Mouse (Mus musculus): ENCODE results near the gene Zfp64. TPM values are rescaled to one million over a fixed set of nuclear protein-coding genes. Genes with fewer than 3 reads are reported as not detected.

The Zfp64 gene
- polyA plus RNA-seq, 1 experiment from 2014 or later, result 18.3 TPM

DNA sequence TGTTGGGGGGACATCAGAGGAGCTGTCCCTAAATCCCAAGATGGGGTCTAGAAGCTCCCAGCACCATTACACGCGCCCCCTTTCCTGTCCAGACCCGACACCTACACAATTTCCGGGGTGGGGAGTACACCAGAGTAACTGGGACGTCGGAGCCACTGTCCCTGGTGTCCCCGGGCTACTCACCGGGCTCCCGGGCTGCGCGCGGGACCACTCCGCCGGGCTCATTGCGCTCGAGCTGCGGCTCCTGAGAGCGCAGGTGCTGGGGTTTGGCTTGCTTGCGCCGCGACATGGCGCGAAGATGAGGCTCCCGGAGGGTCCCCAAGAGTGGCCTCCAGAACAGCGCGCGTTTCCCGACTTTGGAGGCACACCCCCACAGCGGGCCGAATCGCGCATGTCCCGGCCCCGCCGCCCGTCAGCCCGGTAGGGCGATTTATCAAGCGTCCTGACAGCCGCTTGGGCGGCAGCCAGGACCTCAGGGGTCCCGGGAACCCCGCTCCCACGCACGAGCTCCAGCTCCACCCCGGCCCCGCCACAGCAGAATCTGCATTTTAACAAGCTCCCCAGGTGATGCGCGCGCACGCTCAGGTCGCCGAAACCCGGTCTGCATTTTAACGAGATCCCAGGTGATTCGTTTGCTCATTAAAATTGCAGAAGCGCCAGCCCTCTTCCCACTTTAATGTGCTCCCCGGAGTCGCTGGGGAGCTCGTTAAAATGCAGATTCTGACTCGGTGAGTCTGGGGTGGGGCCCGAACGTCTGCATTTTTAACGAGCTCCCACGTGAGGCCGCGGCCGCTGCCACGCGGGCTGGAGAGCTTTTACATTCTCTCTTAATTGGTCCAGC is 43.1 kb downstream of the Zfp64 start:
- peak overlapping the region; percentile 94 for H3K4me2 ChIP-seq (ENCODE audit: low read depth, low read length)
- 0 out of 2 replicates have a peak, but pooled peaks cover 4% of the 10 kb centered on the region for H3K9me3 ChIP-seq (replicated peaks; ENCODE audit: control insufficient read depth, low read length)
- peak overlapping the region; percentile 53 for H3K9ac ChIP-seq (ENCODE audit: low read length)
- ATAC-seq (replicated peaks; ENCODE audit: extremely low read depth, insufficient read depth, low FRiP score), result no peak
- H3K27me3 ChIP-seq (ENCODE audit: control insufficient read depth, insufficient read depth, low read length), result peaks cover 46% of the 10 kb centered on the region
- WGBS, result under 1% methylated on average over 68 of the region's 70 CpGs
- H3K4me1 ChIP-seq (ENCODE audit: control insufficient read depth, insufficient read depth, low read length), result peaks cover 16% of the 10 kb centered on the region
- no peaks in the 10 kb centered on the region for H3K36me3 ChIP-seq (ENCODE audit: control insufficient read depth, insufficient read depth)
- H3K4me3 ChIP-seq (ENCODE audit: low read length), result peak overlapping the region; percentile 62
- H3K27ac ChIP-seq (ENCODE audit: low read length), result no peak overlapping the region

DNA sequence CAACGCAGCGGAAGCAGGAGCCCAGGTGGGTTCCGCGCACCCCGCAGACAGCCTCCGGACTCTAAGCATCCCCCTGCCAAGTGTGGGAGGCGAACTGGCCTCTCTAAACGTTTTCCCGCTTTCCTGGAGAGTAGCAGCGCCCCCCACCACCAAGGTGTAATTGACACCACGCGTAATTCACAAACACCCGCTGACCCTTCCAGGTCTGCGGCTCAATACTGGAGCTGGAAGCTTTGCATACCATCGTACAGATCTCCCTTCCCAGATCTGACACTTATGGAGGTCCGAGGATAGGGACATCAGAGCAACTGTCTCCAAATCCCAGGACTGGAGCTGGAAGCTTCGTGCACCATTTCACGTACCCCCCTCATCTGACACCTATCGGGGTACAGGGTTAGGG is 43.9 kb downstream of the Zfp64 start:
- H3K4me2 ChIP-seq (ENCODE audit: low read depth, low read length), result peak overlapping the region; percentile 94
- peaks cover 16% of the 10 kb centered on the region for H3K4me1 ChIP-seq (ENCODE audit: control insufficient read depth, insufficient read depth, low read length)
- 3% methylated on average over 19 of the region's 19 CpGs for WGBS
- H3K27ac ChIP-seq (ENCODE audit: low read length), result no peak overlapping the region
- H3K9me3 ChIP-seq (replicated peaks; ENCODE audit: control insufficient read depth, low read length), result 0 out of 2 replicates have a peak, but pooled peaks cover 4% of the 10 kb centered on the region
- peaks cover 46% of the 10 kb centered on the region for H3K27me3 ChIP-seq (ENCODE audit: control insufficient read depth, insufficient read depth, low read length)
- peak overlapping the region; percentile 62 for H3K4me3 ChIP-seq (ENCODE audit: low read length)
- no peak overlapping the region; the same call in 1 of the 2 replicates for H3K9ac ChIP-seq (ENCODE audit: low read length)
- no peak for ATAC-seq (replicated peaks; ENCODE audit: extremely low read depth, insufficient read depth, low FRiP score)
- H3K36me3 ChIP-seq (ENCODE audit: control insufficient read depth, insufficient read depth), result no peaks in the 10 kb centered on the region

DNA sequence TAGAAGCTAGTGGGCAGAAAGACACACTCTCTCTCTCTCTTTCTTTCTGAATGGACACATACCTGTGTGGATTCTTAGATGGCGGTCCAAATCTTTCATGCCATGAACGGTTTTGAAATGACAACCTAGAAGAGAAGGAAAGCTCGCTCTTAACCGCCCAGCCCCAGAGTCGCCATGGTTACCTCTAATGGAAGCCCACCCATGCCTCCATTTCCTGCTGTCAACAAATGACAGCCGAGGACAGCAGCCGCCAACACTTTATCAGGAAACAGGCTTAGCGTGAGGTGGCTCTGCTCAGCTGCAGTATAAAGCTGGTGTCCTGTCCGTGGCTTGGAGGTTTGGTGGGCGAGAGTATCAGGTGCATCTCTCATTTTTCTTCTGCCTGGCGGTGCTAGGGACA is 49.4 kb downstream of the Zfp64 start:
- 26% methylated on average over 11 of the region's 11 CpGs for WGBS
- H3K9ac ChIP-seq (ENCODE audit: low read length), result no peak overlapping the region

GRCm38 (mm10) chr2:168904846-168905245 is 50.5 kb downstream of the Zfp64 start:
- Histone ChIP-seq H3K4me3 (ENCODE audit: low read length) (no peak overlapping the region), H3K9me3 (replicated peaks; ENCODE audit: control insufficient read depth, low read length) (0 out of 2 replicates have a peak, but pooled peaks cover 4% of the 10 kb centered on the region), H3K4me2 (ENCODE audit: low read depth, low read length) (no peak overlapping the region), H3K9ac (ENCODE audit: low read length) (no peak overlapping the region), H3K27ac (ENCODE audit: low read length) (no peak overlapping the region), H3K27me3 (ENCODE audit: control insufficient read depth, insufficient read depth, low read length) (peaks cover 8% of the 10 kb centered on the region; the same call in 1 of the 2 replicates), H3K4me1 (ENCODE audit: control insufficient read depth, insufficient read depth, low read length) (no peaks in the 10 kb centered on the region), H3K36me3 (ENCODE audit: control insufficient read depth, insufficient read depth) (no peaks in the 10 kb centered on the region)
- WGBS, result 71% methylated on average over 3 of the region's 3 CpGs
- no peak for ATAC-seq (replicated peaks; ENCODE audit: extremely low read depth, insufficient read depth, low FRiP score)

More for the DNA sequence above, 49.4 kb downstream of the Zfp64 start:
- no peak for ATAC-seq (replicated peaks; ENCODE audit: extremely low read depth, insufficient read depth, low FRiP score)
- 0 out of 2 replicates have a peak, but pooled peaks cover 4% of the 10 kb centered on the region for H3K9me3 ChIP-seq (replicated peaks; ENCODE audit: control insufficient read depth, low read length)
- no peaks in the 10 kb centered on the region for H3K4me1 ChIP-seq (ENCODE audit: control insufficient read depth, insufficient read depth, low read length)
- H3K27me3 ChIP-seq (ENCODE audit: control insufficient read depth, insufficient read depth, low read length), result peaks cover 19% of the 10 kb centered on the region
- no peak overlapping the region for H3K4me3 ChIP-seq (ENCODE audit: low read length)
- H3K36me3 ChIP-seq (ENCODE audit: control insufficient read depth, insufficient read depth), result no peaks in the 10 kb centered on the region
- H3K27ac ChIP-seq (ENCODE audit: low read length), result no peak overlapping the region
- H3K4me2 ChIP-seq (ENCODE audit: low read depth, low read length), result no peak overlapping the region

DNA sequence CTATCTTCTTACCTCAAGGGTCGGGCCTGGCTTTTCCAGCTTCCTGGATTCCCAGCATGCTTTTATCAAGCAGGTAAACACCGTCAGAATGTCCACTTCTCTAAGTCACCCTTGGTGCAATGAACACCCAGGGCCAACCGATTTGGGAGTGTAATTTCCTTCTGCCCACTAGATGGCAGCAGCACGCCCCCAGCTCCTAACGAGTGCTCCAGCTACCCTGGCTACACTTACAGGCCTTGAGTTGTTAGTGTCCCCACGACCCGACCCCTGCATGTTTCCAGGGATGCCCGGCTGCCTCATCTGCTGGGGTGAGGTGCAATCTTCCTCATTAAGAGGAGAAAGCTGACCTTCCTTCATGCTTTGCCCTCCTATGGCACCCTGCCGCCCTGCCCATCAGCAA is 51.2 kb downstream of the Zfp64 start:
- H3K9ac ChIP-seq (ENCODE audit: low read length), result no peak overlapping the region
- H3K4me2 ChIP-seq (ENCODE audit: low read depth, low read length), result no peak overlapping the region
- no peaks in the 10 kb centered on the region for H3K4me1 ChIP-seq (ENCODE audit: control insufficient read depth, insufficient read depth, low read length)
- 0 out of 2 replicates have a peak, but pooled peaks cover 3% of the 10 kb centered on the region for H3K27me3 ChIP-seq (ENCODE audit: control insufficient read depth, insufficient read depth, low read length)
- no peaks in the 10 kb centered on the region for H3K36me3 ChIP-seq (ENCODE audit: control insufficient read depth, insufficient read depth)
- H3K4me3 ChIP-seq (ENCODE audit: low read length), result no peak overlapping the region
- 0 out of 2 replicates have a peak, but pooled peaks have one; percentile 10 for ATAC-seq (replicated peaks; ENCODE audit: extremely low read depth, insufficient read depth, low FRiP score)
- 13% methylated on average over 9 of the region's 9 CpGs for WGBS
- H3K27ac ChIP-seq (ENCODE audit: low read length), result no peak overlapping the region
- no peaks in the 10 kb centered on the region for H3K9me3 ChIP-seq (replicated peaks; ENCODE audit: control insufficient read depth, low read length)

GRCm38 (mm10) chr2:168902634-168903033 is 52.8 kb downstream of the Zfp64 start:
- ATAC-seq (replicated peaks; ENCODE audit: extremely low read depth, insufficient read depth, low FRiP score), result no peak
- no peak overlapping the region for H3K4me3 ChIP-seq (ENCODE audit: low read length)
- H3K4me2 ChIP-seq (ENCODE audit: low read depth, low read length), result no peak overlapping the region
- H3K9ac ChIP-seq (ENCODE audit: low read length), result no peak overlapping the region
- H3K27ac ChIP-seq (ENCODE audit: low read length), result no peak overlapping the region
- WGBS, result 18% methylated on average over 8 of the region's 8 CpGs
- H3K36me3 ChIP-seq (ENCODE audit: control insufficient read depth, insufficient read depth), result 0 out of 2 replicates have a peak, but pooled peaks cover 3% of the 10 kb centered on the region
- no peaks in the 10 kb centered on the region for H3K4me1 ChIP-seq (ENCODE audit: control insufficient read depth, insufficient read depth, low read length)
- H3K9me3 ChIP-seq (replicated peaks; ENCODE audit: control insufficient read depth, low read length), result no peaks in the 10 kb centered on the region; the same call in 1 of the 2 replicates
- no peaks in the 10 kb centered on the region for H3K27me3 ChIP-seq (ENCODE audit: control insufficient read depth, insufficient read depth, low read length)

- H3K4me2 ChIP-seq (ENCODE audit: low read depth, low read length), result no peak overlapping the region
- no peak overlapping the region for H3K27ac ChIP-seq (ENCODE audit: low read length)
- 66% methylated on average over 7 of the region's 7 CpGs for WGBS
- ATAC-seq (replicated peaks; ENCODE audit: extremely low read depth, insufficient read depth, low FRiP score), result no peak
- 0 out of 2 replicates have a peak, but pooled peaks cover 3% of the 10 kb centered on the region for H3K36me3 ChIP-seq (ENCODE audit: control insufficient read depth, insufficient read depth)
- H3K4me1 ChIP-seq (ENCODE audit: control insufficient read depth, insufficient read depth, low read length), result no peaks in the 10 kb centered on the region
- H3K4me3 ChIP-seq (ENCODE audit: low read length), result no peak overlapping the region
- no peaks in the 10 kb centered on the region; the same call in 1 of the 2 replicates for H3K9me3 ChIP-seq (replicated peaks; ENCODE audit: control insufficient read depth, low read length)
- no peak overlapping the region for H3K9ac ChIP-seq (ENCODE audit: low read length)
- H3K27me3 ChIP-seq (ENCODE audit: control insufficient read depth, insufficient read depth, low read length), result no peaks in the 10 kb centered on the region
These were observed 57.5 kb downstream of the Zfp64 start for GRCm38 (mm10) chr2:168897906-168898305.

GRCm38 (mm10) chr2:168895531-168895930 is 59.9 kb downstream of the Zfp64 start:
- ATAC-seq (replicated peaks; ENCODE audit: extremely low read depth, insufficient read depth, low FRiP score), result no peak
- no peaks in the 10 kb centered on the region for H3K27me3 ChIP-seq (ENCODE audit: control insufficient read depth, insufficient read depth, low read length)

GRCm38 (mm10) chr2:168894738-168895137 is 60.6 kb downstream of the Zfp64 start:
- 0 out of 2 replicates have a peak, but pooled peaks cover 3% of the 10 kb centered on the region for H3K36me3 ChIP-seq (ENCODE audit: control insufficient read depth, insufficient read depth)
- H3K4me1 ChIP-seq (ENCODE audit: control insufficient read depth, insufficient read depth, low read length), result no peaks in the 10 kb centered on the region
- H3K27ac ChIP-seq (ENCODE audit: low read length), result no peak overlapping the region
- H3K9me3 ChIP-seq (replicated peaks; ENCODE audit: control insufficient read depth, low read length), result no peaks in the 10 kb centered on the region; the same call in 1 of the 2 replicates
- WGBS, result 89% methylated on average over 7 of the region's 7 CpGs
- no peaks in the 10 kb centered on the region for H3K27me3 ChIP-seq (ENCODE audit: control insufficient read depth, insufficient read depth, low read length)
- no peak overlapping the region for H3K9ac ChIP-seq (ENCODE audit: low read length)
- ATAC-seq (replicated peaks; ENCODE audit: extremely low read depth, insufficient read depth, low FRiP score), result no peak
- no peak overlapping the region for H3K4me2 ChIP-seq (ENCODE audit: low read depth, low read length)
- no peak overlapping the region for H3K4me3 ChIP-seq (ENCODE audit: low read length)

More at GRCm38 (mm10) chr2:168895531-168895930, 59.9 kb downstream of the Zfp64 start:
- Histone ChIP-seq H3K9me3 (replicated peaks; ENCODE audit: control insufficient read depth, low read length) (no peaks in the 10 kb centered on the region; the same call in 1 of the 2 replicates), H3K9ac (ENCODE audit: low read length) (no peak overlapping the region), H3K4me2 (ENCODE audit: low read depth, low read length) (no peak overlapping the region), H3K4me3 (ENCODE audit: low read length) (no peak overlapping the region), H3K4me1 (ENCODE audit: control insufficient read depth, insufficient read depth, low read length) (no peaks in the 10 kb centered on the region), H3K27ac (ENCODE audit: low read length) (no peak overlapping the region), H3K36me3 (ENCODE audit: control insufficient read depth, insufficient read depth) (0 out of 2 replicates have a peak, but pooled peaks cover 3% of the 10 kb centered on the region)
- WGBS, result 89% methylated on average over 8 of the region's 8 CpGs
